Mouse (Mus musculus) embryonic facial prominence, embryonic 10.5 days (tissue): Measurements from ENCODE around the gene Nop58. TPM values are rescaled to one million over a fixed set of nuclear protein-coding genes. Genes with fewer than 3 reads are reported as not detected.
"Not testable (repeated sequence)": the region's sequence is repeated elsewhere in the genome, so short reads cannot be mapped to it uniquely, and the experiment has no call there.

Experiments used
- DNase-seq: peaks from one replicate; pipeline ENCODE4 v3.0.0-alpha.2; 2017; ENCODE audit warnings: low spot score
- H3K27ac ChIP-seq: fragments of 300-500 bp; sonication (generic); replicated peaks from 2 replicates; pipeline ENCODE4 v1.5.1; 2016; ENCODE audit warnings: mild to moderate bottlenecking
- H3K27me3 ChIP-seq: fragments of 300-500 bp; sonication (generic); replicated peaks from 2 replicates; pipeline ENCODE4 v1.6.1; 2016; ENCODE audit warnings: low read depth, mild to moderate bottlenecking; ENCODE audit not compliant: poor library complexity, severe bottlenecking
- H3K36me3 ChIP-seq: fragments of 300-500 bp; sonication (generic); replicated peaks from 2 replicates; pipeline ENCODE4 v1.6.1; 2016; ENCODE audit warnings: mild to moderate bottlenecking, moderate library complexity
- H3K4me1 ChIP-seq: fragments of 300-500 bp; sonication (generic); 2 replicates; pipeline ENCODE4 v1.6.1; 2016
- H3K4me3 ChIP-seq: fragments of 300-500 bp; sonication (generic); 2 replicates; pipeline ENCODE4 v1.5.1; 2016; ENCODE audit warnings: mild to moderate bottlenecking, moderate library complexity
- H3K9me3 ChIP-seq: fragments of 300-500 bp; sonication (generic); 2 replicates; pipeline ENCODE4 v1.6.1; 2016; ENCODE audit warnings: mild to moderate bottlenecking
- WGBS: fragments of 180-500 bp; shearing (Covaris S2); methylation state at CpG from one replicate; pipeline ENCODE4 v1.1.7; 2016; 5-methylcytosine and 5-hydroxymethylcytosine counted together
- polyA plus RNA-seq: library from polyadenylated mRNA; unstranded; fragments of >200 nt; fragmentation: Nextera tagmentation; extraction: Ambion mirVana; gene quantifications from 2 replicates; pipeline ENCODE4 v1.2.1, GENCODE M21; 2016

The Nop58 gene
- 317 and 319 TPM in 2 replicates for polyA plus RNA-seq

DNA sequence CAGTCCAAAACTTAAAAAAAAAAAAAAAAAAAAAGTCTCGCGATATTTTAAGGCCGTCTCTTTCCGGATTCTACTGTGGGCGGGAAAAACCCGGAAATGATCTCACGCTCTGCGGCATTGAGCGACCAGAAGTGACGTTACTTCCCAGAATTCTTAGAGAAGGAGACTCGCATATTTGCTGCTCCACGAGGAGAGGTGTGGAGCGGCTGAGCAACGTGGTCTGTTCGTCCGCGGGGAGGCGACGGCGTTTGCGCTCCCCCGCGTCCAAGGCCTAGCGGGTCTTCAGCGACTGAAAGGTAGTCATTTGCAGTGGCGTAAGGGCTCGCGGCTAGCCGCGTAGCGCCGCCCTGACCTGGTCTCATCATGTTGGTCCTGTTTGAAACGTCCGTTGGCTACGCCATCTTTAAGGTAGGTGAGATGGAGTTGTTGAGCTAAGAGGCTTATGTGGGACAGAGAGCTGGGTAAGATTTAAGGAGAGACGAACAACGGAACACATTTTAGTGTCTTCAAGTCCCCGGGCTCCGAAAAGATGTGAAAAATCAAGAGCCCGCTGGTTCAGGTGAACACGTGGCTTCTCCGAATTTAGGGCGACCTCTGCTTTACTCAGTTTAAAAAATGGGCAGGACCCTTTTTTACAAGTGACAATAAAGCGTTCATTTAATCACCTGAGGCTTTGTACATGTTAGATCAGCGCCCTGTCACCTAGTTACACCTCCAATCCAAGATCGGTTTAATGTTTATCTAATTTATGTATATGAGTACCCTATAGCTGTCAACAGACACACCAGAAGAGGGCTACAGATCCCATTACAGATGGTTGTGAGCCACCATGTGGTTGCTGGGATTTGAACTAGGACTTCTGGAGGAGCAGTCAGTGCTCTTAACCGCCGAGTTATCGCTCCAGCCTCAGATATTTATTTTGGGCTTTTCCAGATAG lies at the start of gene Nop58:
Nop58 (plus strand) TSS at position 153 of the 937 bp plus-strand sequence.
- Histone ChIP-seq H3K4me3 (peak within 1 kb of the TSS; percentile 91), H3K9me3 (no peaks in the 10 kb centered on the region), H3K27me3 (no peaks in the 10 kb centered on the region), H3K36me3 (peaks cover 37% of the 10 kb centered on the region), H3K4me1 (peaks cover 25% of the 10 kb centered on the region), H3K27ac (peak within 1 kb of the TSS; percentile 97)
- peak; percentile 90 for DNase-seq
- under 1% methylated on average over 49 of the region's 49 CpGs for WGBS

GRCm38 (mm10) chr1:59636349-59636748 lies 48.4 kb upstream of the Nop58 start:
- Histone ChIP-seq H3K4me3 (no peak overlapping the region), H3K27me3 (no peaks in the 10 kb centered on the region), H3K9me3 (no peaks in the 10 kb centered on the region), H3K36me3 (peaks cover 22% of the 10 kb centered on the region), H3K4me1 (peaks cover 18% of the 10 kb centered on the region), H3K27ac (no peak overlapping the region)
- no peak for DNase-seq
- WGBS, result 63% methylated on average over 1 of the region's 1 CpGs

GRCm38 (mm10) chr1:59638371-59638770 lies 46.4 kb upstream of the Nop58 start:
- no peak for DNase-seq
- Histone ChIP-seq H3K4me3 (no peak overlapping the region), H3K36me3 (peaks cover 43% of the 10 kb centered on the region), H3K9me3 (no peaks in the 10 kb centered on the region), H3K27me3 (no peaks in the 10 kb centered on the region), H3K27ac (no peak overlapping the region), H3K4me1 (peaks cover 8% of the 10 kb centered on the region)
- 84% methylated on average over 3 of the region's 3 CpGs for WGBS

DNA sequence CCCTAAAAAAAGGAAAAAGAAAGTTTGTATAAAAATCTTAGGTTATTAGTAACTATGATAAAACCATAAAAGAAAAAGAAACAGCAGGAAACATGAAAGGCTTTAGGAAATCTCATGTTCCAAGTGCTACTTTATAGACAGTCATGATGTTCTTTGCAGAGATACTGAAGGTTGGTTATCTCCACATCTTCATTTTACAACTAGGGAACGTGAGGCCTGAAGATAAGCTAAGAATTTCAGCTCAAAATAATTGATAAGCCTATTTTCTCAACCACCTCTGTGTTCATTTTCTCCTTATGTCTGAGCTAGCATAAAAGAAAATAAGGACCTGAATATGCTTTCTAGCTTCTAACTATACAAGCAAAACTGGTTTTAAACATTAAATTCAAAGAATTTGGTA lies 42.3 kb upstream of the Nop58 start:
- Histone ChIP-seq H3K27ac (no peak overlapping the region), H3K9me3 (no peaks in the 10 kb centered on the region), H3K27me3 (no peaks in the 10 kb centered on the region), H3K36me3 (peaks cover 71% of the 10 kb centered on the region), H3K4me3 (no peak overlapping the region), H3K4me1 (no peaks in the 10 kb centered on the region)
- 93% methylated on average over 1 of the region's 1 CpGs for WGBS
- no peak for DNase-seq

DNA sequence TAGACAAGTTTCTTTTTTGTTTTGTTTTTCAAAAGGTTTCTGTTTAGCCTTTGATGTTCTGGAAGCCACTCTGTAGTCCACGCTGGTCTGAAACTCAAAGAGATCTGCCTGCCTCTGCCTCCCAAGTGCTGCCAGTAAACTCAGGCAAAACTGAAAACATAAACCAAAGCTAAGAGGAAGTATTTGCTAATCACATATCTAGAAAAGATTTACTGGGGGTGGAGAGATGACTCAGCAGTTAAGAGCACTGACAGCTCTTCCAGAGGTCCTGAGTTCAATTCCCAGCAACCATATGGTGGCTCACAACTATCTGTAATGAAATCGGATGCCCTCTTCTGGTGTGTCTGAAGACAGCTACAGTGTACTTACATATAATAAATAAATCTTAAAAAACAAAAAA lies 38.3 kb upstream of the Nop58 start:
- not testable (repeated sequence) for H3K27ac ChIP-seq, H3K4me3 ChIP-seq, H3K4me1 ChIP-seq, H3K27me3 ChIP-seq, H3K9me3 ChIP-seq, DNase-seq
- WGBS, result 94% methylated on average over 2 of the region's 2 CpGs
- H3K36me3 ChIP-seq, result peaks cover 82% of the 10 kb centered on the region

DNA sequence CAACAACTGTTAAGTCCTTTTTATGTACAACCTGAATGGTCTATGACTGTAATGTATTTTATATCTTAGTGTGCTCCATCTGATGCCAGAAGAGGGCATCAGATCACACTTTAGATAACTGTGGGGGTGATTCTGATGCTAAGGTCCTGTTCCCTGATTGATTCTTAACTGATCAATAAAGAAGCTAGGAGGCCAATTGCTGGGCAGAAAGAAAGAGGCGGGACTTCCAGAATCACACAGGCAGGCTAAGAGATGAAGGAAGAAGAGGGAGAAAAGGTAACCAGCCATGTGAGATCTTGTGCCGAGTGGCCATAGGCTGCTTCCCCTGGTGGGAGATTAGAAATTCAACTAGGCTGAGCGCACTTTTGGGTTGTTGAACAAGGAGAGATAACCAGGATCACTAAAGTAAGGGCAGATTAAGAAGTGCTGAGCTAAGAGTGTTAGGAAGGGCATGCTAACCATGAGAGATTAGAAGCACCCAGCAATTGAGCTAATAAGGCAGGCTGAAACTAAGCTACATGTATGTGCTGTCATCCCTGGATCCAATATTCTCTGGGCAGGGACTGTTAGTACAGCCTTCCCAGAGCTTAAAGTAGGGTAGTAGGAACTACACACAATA lies 33.5 kb upstream of the Nop58 start:
- 91% methylated on average over 3 of the region's 3 CpGs for WGBS
- no peak for DNase-seq
- H3K27me3 ChIP-seq, result no peaks in the 10 kb centered on the region
- H3K27ac ChIP-seq, result no peak overlapping the region
- H3K4me1 ChIP-seq, result no peaks in the 10 kb centered on the region
- peaks cover 82% of the 10 kb centered on the region for H3K36me3 ChIP-seq
- H3K4me3 ChIP-seq, result no peak overlapping the region
- no peaks in the 10 kb centered on the region for H3K9me3 ChIP-seq

DNA sequence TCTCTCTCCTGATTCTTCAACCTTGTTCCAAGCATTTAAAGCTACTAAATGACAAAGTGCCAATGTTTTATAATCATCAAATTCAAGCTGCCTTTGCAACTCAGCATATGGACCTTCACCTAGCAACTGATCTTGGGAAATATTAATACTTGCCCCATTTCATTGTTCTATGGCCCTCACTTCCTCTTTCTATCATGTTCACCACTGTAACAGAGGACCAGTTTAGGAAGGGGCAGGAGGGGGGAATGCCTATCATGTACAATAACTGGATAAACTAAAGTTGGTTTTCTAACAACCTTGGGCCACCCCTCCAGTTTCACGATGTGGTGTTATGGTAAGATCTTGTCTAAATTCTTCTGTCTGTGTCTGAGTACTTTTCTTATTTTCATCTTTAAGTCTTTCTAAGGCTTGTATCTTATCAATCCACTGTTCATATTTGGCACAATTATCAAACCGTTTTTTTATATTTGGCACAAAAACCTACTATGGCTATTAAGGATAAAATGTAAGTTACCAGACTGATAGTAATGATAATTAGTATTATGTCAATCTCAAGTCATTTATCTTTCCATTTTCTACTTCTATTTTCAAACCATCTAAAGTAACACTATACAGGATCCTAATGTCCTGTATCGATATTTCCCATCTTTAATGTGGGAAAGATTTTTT lies 31.4 kb upstream of the Nop58 start:
- H3K36me3 ChIP-seq, result peaks cover 66% of the 10 kb centered on the region
- WGBS, result 94% methylated on average over 3 of the region's 3 CpGs
- no peak for DNase-seq

DNA sequence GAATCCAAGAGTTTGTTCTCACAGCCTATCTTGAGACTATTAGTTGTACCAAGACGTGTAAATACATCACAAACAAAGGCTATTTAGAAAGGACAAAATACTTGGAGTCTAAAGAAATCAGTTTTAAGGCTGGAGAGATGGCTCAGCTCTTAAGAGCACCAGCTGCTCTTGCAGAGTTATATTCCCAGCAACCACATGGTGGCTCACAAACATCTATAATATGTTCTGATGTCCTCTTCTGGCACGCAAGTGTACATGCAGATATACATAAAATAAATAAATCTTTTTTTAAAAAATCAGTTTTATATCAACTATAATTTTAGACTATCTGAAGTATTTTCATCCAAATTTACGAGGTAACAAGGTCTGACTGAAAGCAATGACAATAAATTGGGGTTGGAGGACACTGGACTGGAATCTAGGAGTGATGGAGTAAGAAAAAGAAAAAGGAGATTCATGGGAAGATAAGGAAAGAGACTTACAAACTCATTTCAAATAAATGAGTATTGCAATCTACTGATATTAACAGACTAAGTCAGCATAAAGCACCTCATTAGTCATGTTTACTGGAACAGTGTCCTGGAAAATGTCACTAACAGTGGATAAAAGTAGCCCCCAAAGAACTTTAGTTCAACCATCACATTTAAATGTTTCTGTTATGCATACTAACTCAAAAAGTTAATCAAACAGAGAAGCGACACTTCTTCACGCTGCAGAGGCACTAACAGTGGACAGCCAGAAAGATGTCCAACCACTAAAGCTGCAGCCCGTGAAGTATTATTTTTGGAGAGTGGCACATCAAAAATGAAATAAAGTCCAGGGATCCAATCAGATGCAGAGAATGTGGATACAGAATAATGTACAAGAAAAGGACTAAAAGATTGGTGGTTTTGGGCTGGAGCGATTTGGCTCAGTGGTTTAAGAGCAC lies 28.3 kb upstream of the Nop58 start:
- Histone ChIP-seq H3K36me3 (peaks cover 50% of the 10 kb centered on the region), H3K4me1 (no peaks in the 10 kb centered on the region), H3K27ac (no peak overlapping the region), H3K27me3 (no peaks in the 10 kb centered on the region), H3K9me3 (no peaks in the 10 kb centered on the region), H3K4me3 (no peak overlapping the region)
- DNase-seq, result no peak
- WGBS, result 93% methylated on average over 7 of the region's 7 CpGs

More for the DNA sequence above, 31.4 kb upstream of the Nop58 start:
- no peaks in the 10 kb centered on the region for H3K9me3 ChIP-seq
- H3K4me3 ChIP-seq, result no peak overlapping the region
- no peak overlapping the region for H3K27ac ChIP-seq
- H3K27me3 ChIP-seq, result no peaks in the 10 kb centered on the region
- no peaks in the 10 kb centered on the region for H3K4me1 ChIP-seq

- DNase-seq, result no peak
- Histone ChIP-seq H3K27me3 (no peaks in the 10 kb centered on the region), H3K4me1 (0 out of 2 replicates have a peak, but pooled peaks cover 4% of the 10 kb centered on the region), H3K27ac (no peak overlapping the region), H3K4me3 (no peak overlapping the region), H3K9me3 (no peaks in the 10 kb centered on the region), H3K36me3 (peaks cover 21% of the 10 kb centered on the region)
- 80% methylated on average over 3 of the region's 3 CpGs for WGBS
These were observed 21.2 kb upstream of the Nop58 start for GRCm38 (mm10) chr1:59663456-59664135.

DNA sequence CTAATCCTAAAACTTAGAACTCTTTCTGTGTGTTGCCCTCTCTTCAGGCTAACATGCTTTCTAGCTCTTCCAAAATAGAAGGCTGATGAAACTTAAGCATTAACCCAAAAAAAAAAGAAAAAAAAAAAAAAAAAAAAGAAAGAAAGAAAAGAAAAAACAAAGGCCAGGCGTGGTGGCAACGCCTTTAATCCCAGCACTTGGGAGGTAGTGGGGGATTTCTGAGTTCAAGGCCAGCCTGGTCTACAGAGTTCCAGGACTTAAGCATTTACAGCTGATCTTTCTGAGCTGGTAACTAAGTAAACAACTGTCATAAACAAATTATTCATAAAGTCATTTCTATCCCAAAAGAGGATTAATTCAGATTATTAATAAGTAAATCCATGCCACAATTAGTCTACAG lies 15.9 kb upstream of the Nop58 start:
- 91% methylated on average over 2 of the region's 2 CpGs for WGBS
- H3K36me3 ChIP-seq, result peaks cover 21% of the 10 kb centered on the region
- no peak for DNase-seq
- H3K4me3 ChIP-seq, result peak overlapping the region; percentile 95
- H3K27ac ChIP-seq, result no peak overlapping the region
- H3K9me3 ChIP-seq, result no peaks in the 10 kb centered on the region
- H3K27me3 ChIP-seq, result no peaks in the 10 kb centered on the region
- H3K4me1 ChIP-seq, result peaks cover 19% of the 10 kb centered on the region

DNA sequence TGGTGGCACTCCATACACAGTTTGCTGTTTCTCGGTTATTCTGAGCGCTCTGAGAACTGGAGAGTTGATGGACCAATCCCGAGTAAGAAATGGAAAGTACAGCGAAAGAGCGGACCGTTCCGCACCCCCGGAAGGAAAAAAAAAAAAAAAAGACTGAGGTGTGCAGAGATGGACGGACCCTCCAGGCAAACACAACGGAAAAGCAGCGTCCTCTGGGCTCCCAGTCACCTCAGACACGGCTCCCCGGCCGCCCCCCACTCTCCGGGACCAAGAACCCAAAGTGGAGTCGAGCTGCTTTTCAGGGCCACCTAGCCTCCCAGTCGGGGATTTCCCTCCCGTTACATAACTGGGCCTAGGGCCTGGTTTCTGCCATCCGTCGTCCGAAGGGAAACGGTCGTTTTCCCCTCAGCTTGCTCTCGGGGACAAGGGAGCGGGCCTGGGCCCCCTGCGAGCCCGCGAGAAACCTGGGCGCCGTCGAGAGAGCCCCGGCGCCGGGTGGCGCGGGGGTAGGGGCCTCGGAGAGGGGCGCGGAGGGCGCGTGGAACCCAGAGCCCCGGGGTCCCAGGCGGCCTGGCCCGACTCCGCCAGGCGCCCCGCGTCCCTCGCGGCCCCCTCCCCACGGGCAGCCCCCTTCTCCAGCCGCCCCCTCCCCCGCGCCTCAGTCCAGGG lies 14.7 kb upstream of the Nop58 start:
- Histone ChIP-seq H3K9me3 (no peaks in the 10 kb centered on the region), H3K36me3 (peaks cover 21% of the 10 kb centered on the region), H3K4me3 (peak overlapping the region; percentile 95), H3K4me1 (peaks cover 19% of the 10 kb centered on the region), H3K27me3 (no peaks in the 10 kb centered on the region), H3K27ac (peak overlapping the region; percentile 99)
- WGBS, result under 1% methylated on average over 54 of the region's 54 CpGs
- DNase-seq, result peak; percentile 68
